Mouse (Mus musculus): ENCODE measurements around the gene Bcar3. TPM values are rescaled to one million over a fixed set of nuclear protein-coding genes. Genes with fewer than 3 reads are reported as not detected.

The Bcar3 gene
- polyA plus RNA-seq, 1 experiment from 2014 or later, result 7.5 TPM

- Histone ChIP-seq H3K9ac (no peak overlapping the region), H3K4me2 (no peak overlapping the region), H3K27me3 (replicated peaks) (no peaks in the 10 kb centered on the region), H3K36me3 (replicated peaks) (no peaks in the 10 kb centered on the region), H3K4me3 (no peak overlapping the region), H3K27ac (no peak overlapping the region), H3K4me1 (0 out of 2 replicates have a peak, but pooled peaks cover 4% of the 10 kb centered on the region), H3K9me3 (no peaks in the 10 kb centered on the region)
- 72% methylated on average over 8 of the region's 8 CpGs for WGBS
- no peak for ATAC-seq (replicated peaks)
These were observed 141.3 kb downstream of the Bcar3 start for GRCm38 (mm10) chr3:122434983-122435935.

- Histone ChIP-seq H3K27ac (no peak overlapping the region), H3K4me3 (no peak overlapping the region), H3K9me3 (no peaks in the 10 kb centered on the region), H3K36me3 (replicated peaks) (no peaks in the 10 kb centered on the region), H3K27me3 (replicated peaks) (no peaks in the 10 kb centered on the region), H3K9ac (no peak overlapping the region), H3K4me1 (0 out of 2 replicates have a peak, but pooled peaks cover 4% of the 10 kb centered on the region), H3K4me2 (no peak overlapping the region)
- no peak for ATAC-seq (replicated peaks)
- WGBS, result 46% methylated on average over 7 of the region's 7 CpGs
These were observed 144.3 kb downstream of the Bcar3 start for GRCm38 (mm10) chr3:122438143-122438825.

GRCm38 (mm10) chr3:122445696-122446095 is 151.8 kb downstream of the Bcar3 start:
- no peaks in the 10 kb centered on the region for H3K9me3 ChIP-seq
- no peak overlapping the region for H3K4me3 ChIP-seq
- no peak overlapping the region for H3K9ac ChIP-seq
- no peak for ATAC-seq (replicated peaks)
- H3K27ac ChIP-seq, result no peak overlapping the region
- no peaks in the 10 kb centered on the region for H3K27me3 ChIP-seq (replicated peaks)
- 90% methylated on average over 11 of the region's 11 CpGs for WGBS
- H3K4me2 ChIP-seq, result no peak overlapping the region
- no peaks in the 10 kb centered on the region for H3K36me3 ChIP-seq (replicated peaks)
- no peaks in the 10 kb centered on the region for H3K4me1 ChIP-seq

- 84% methylated on average over 8 of the region's 8 CpGs for WGBS
- no peak for ATAC-seq (replicated peaks)
- no peaks in the 10 kb centered on the region for H3K27me3 ChIP-seq (replicated peaks)
- H3K4me1 ChIP-seq, result no peaks in the 10 kb centered on the region
- no peak overlapping the region for H3K27ac ChIP-seq
- no peaks in the 10 kb centered on the region for H3K9me3 ChIP-seq
- H3K36me3 ChIP-seq (replicated peaks), result no peaks in the 10 kb centered on the region
- no peak overlapping the region for H3K9ac ChIP-seq
- no peak overlapping the region for H3K4me3 ChIP-seq
- H3K4me2 ChIP-seq, result no peak overlapping the region
These were observed 152.7 kb downstream of the Bcar3 start for GRCm38 (mm10) chr3:122446678-122447077.

GRCm38 (mm10) chr3:122448196-122448595 is 154.3 kb downstream of the Bcar3 start:
- Histone ChIP-seq H3K4me3 (no peak overlapping the region), H3K4me2 (no peak overlapping the region), H3K27ac (no peak overlapping the region), H3K4me1 (no peaks in the 10 kb centered on the region), H3K27me3 (replicated peaks) (no peaks in the 10 kb centered on the region), H3K36me3 (replicated peaks) (no peaks in the 10 kb centered on the region), H3K9me3 (no peaks in the 10 kb centered on the region), H3K9ac (no peak overlapping the region)
- WGBS, result 99% methylated on average over 13 of the region's 13 CpGs
- ATAC-seq (replicated peaks), result no peak

- Histone ChIP-seq H3K27me3 (replicated peaks) (no peaks in the 10 kb centered on the region), H3K36me3 (replicated peaks) (no peaks in the 10 kb centered on the region), H3K4me2 (no peak overlapping the region), H3K9me3 (no peaks in the 10 kb centered on the region), H3K27ac (no peak overlapping the region), H3K4me1 (no peaks in the 10 kb centered on the region), H3K4me3 (no peak overlapping the region), H3K9ac (no peak overlapping the region)
- 94% methylated on average over 7 of the region's 7 CpGs for WGBS
- no peak for ATAC-seq (replicated peaks)
These were observed 156.1 kb downstream of the Bcar3 start for GRCm38 (mm10) chr3:122450041-122450440.

- Histone ChIP-seq H3K27me3 (replicated peaks) (no peaks in the 10 kb centered on the region), H3K4me2 (no peak overlapping the region), H3K9ac (no peak overlapping the region), H3K4me3 (no peak overlapping the region), H3K36me3 (replicated peaks) (no peaks in the 10 kb centered on the region), H3K27ac (no peak overlapping the region), H3K9me3 (no peaks in the 10 kb centered on the region), H3K4me1 (peaks cover 6% of the 10 kb centered on the region; the same call in 1 of the 2 replicates)
- no peak for ATAC-seq (replicated peaks)
- WGBS, result 86% methylated on average over 11 of the region's 11 CpGs
These were observed 159.9 kb downstream of the Bcar3 start for GRCm38 (mm10) chr3:122453875-122454274.

- H3K4me2 ChIP-seq, result no peak overlapping the region
- no peak for ATAC-seq (replicated peaks)
- H3K9ac ChIP-seq, result no peak overlapping the region
- no peak overlapping the region for H3K27ac ChIP-seq
- H3K4me3 ChIP-seq, result no peak overlapping the region
- peaks cover 15% of the 10 kb centered on the region for H3K4me1 ChIP-seq
- H3K36me3 ChIP-seq (replicated peaks), result no peaks in the 10 kb centered on the region
- no peaks in the 10 kb centered on the region for H3K27me3 ChIP-seq (replicated peaks)
- 93% methylated on average over 4 of the region's 4 CpGs for WGBS
- H3K9me3 ChIP-seq, result no peaks in the 10 kb centered on the region
These were observed 162.2 kb downstream of the Bcar3 start for GRCm38 (mm10) chr3:122456156-122456555.

GRCm38 (mm10) chr3:122456807-122457206 is 162.9 kb downstream of the Bcar3 start:
- H3K9ac ChIP-seq, result no peak overlapping the region
- H3K27ac ChIP-seq, result no peak overlapping the region

GRCm38 (mm10) chr3:122457723-122458122 is 163.8 kb downstream of the Bcar3 start:
- Histone ChIP-seq H3K27ac (no peak overlapping the region), H3K4me2 (no peak overlapping the region), H3K27me3 (replicated peaks) (no peaks in the 10 kb centered on the region), H3K36me3 (replicated peaks) (no peaks in the 10 kb centered on the region), H3K4me1 (peaks cover 30% of the 10 kb centered on the region), H3K4me3 (no peak overlapping the region), H3K9ac (no peak overlapping the region), H3K9me3 (no peaks in the 10 kb centered on the region)
- WGBS, result 59% methylated on average over 1 of the region's 1 CpGs
- no peak for ATAC-seq (replicated peaks)

More at GRCm38 (mm10) chr3:122456807-122457206, 162.9 kb downstream of the Bcar3 start:
- Histone ChIP-seq H3K4me2 (no peak overlapping the region), H3K36me3 (replicated peaks) (no peaks in the 10 kb centered on the region), H3K9me3 (no peaks in the 10 kb centered on the region), H3K27me3 (replicated peaks) (no peaks in the 10 kb centered on the region), H3K4me1 (peaks cover 21% of the 10 kb centered on the region), H3K4me3 (no peak overlapping the region)
- 55% methylated on average over 4 of the region's 4 CpGs for WGBS
- ATAC-seq (replicated peaks), result peak; percentile 45; the same call in 1 of the 2 replicates

- H3K9ac ChIP-seq, result no peak overlapping the region
- WGBS, result 71% methylated on average over 8 of the region's 8 CpGs
- H3K36me3 ChIP-seq (replicated peaks), result no peaks in the 10 kb centered on the region
- no peaks in the 10 kb centered on the region for H3K27me3 ChIP-seq (replicated peaks)
- H3K27ac ChIP-seq, result no peak overlapping the region
- no peak overlapping the region for H3K4me3 ChIP-seq
- H3K9me3 ChIP-seq, result no peaks in the 10 kb centered on the region
- ATAC-seq (replicated peaks), result no peak
- no peak overlapping the region for H3K4me2 ChIP-seq
- H3K4me1 ChIP-seq, result peaks cover 37% of the 10 kb centered on the region
These were observed 164.8 kb downstream of the Bcar3 start for GRCm38 (mm10) chr3:122458743-122459142.

GRCm38 (mm10) chr3:122460848-122461511 is 167.0 kb downstream of the Bcar3 start:
- ATAC-seq (replicated peaks), result peak; percentile 45
- Histone ChIP-seq H3K36me3 (replicated peaks) (no peaks in the 10 kb centered on the region), H3K4me3 (no peak overlapping the region), H3K9ac (0 out of 2 replicates have a peak overlapping the region, but pooled peaks have one; percentile 1), H3K27me3 (replicated peaks) (no peaks in the 10 kb centered on the region), H3K27ac (peak overlapping the region; percentile 72), H3K4me2 (peak overlapping the region; percentile 31; the same call in 1 of the 2 replicates), H3K9me3 (no peaks in the 10 kb centered on the region), H3K4me1 (peaks cover 37% of the 10 kb centered on the region)
- 8% methylated on average over 8 of the region's 8 CpGs for WGBS
